In genomic region chr16:85819808-85820458, GRCm38 (mm10) we compare ENCODE assay signal across 9 mouse cellular contexts. TPM values are rescaled to one million over a fixed set of nuclear protein-coding genes. Genes with fewer than 3 reads are reported as not detected.
DNase-seq lines count a peak whose midpoint lies in the region; ATAC-seq lines count a peak whose summit lies in the region.
"Had no signal": no experiment of that assay in that cellular context is flagged by ENCODE, and none has a peak within 500 bp of the region (broad histone marks: within the 10 kb centered on the region; RNA-seq: fewer than 3 reads in every experiment).

No protein-coding gene starts in this region.

- H3K27ac ChIP-seq in forebrain, embryonic 11.5 days (ENCODE audit: low read depth, low read length), result no peak overlapping the region
- no peak overlapping the region for H3K27ac ChIP-seq in forebrain, embryonic 12.5 days
- H3K27ac ChIP-seq in lung, embryonic 15.5 days, result no peak overlapping the region
- H3K27ac ChIP-seq in neural tube, embryonic 12.5 days, result no peak overlapping the region

- no peaks in the 10 kb centered on the region for H3K9me3 ChIP-seq in forebrain, embryonic 11.5 days (ENCODE audit: control insufficient read depth, low read length)
- no peaks in the 10 kb centered on the region for H3K9me3 ChIP-seq in forebrain, embryonic 12.5 days
- no peaks in the 10 kb centered on the region for H3K9me3 ChIP-seq in lung, embryonic 15.5 days
- H3K9me3 ChIP-seq in neural tube, embryonic 12.5 days, result no peaks in the 10 kb centered on the region

- H3K9ac ChIP-seq in forebrain, embryonic 11.5 days (ENCODE audit: low read length), result no peak overlapping the region
- H3K9ac ChIP-seq in forebrain, embryonic 12.5 days, result no peak overlapping the region
- H3K9ac ChIP-seq in lung, embryonic 15.5 days, result no peak overlapping the region
- H3K9ac ChIP-seq in neural tube, embryonic 12.5 days, result no peak overlapping the region

- peak; percentile 32; the same call in 1 of the 2 replicates for ATAC-seq in forebrain, embryonic 11.5 days (replicated peaks; ENCODE audit: low FRiP score)
- ATAC-seq in forebrain, embryonic 12.5 days (ENCODE audit: low FRiP score), result no peak
- 0 out of 2 replicates have a peak, but pooled peaks have one; percentile 27 for ATAC-seq in lung, embryonic 15.5 days (ENCODE audit: borderline replicate concordance, extremely low read depth, low FRiP score, low TSS enrichment)
- ATAC-seq in granulocyte monocyte progenitor cell, adult 5-6 weeks (replicated peaks; ENCODE audit: poor library complexity, severe bottlenecking), result peak; percentile 48; the same call in 1 of the 2 replicates
- ATAC-seq in neural tube, embryonic 12.5 days (ENCODE audit: low FRiP score, low read depth), result peak; percentile 37; the same call in 1 of the 2 replicates
- ATAC-seq: inflammation-experienced regulatory T-cells, adult 6 months had no signal

- DNase-seq in forebrain, embryonic 11.5 days (ENCODE audit: low spot score), result no peak
- no peak for DNase-seq in lung, postnatal 25 days (ENCODE audit: low spot score)
- DNase-seq in thymus, postnatal 36 days, result no peak
- DNase-seq in adrenal gland, postnatal 4 days (ENCODE audit: low spot score in 2 of 2), result no peak

- H3K36me3 ChIP-seq in forebrain, embryonic 11.5 days (ENCODE audit: control insufficient read depth, insufficient read depth, low read length), result no peaks in the 10 kb centered on the region
- no peaks in the 10 kb centered on the region for H3K36me3 ChIP-seq in forebrain, embryonic 12.5 days (replicated peaks)
- H3K36me3 ChIP-seq in lung, embryonic 15.5 days, result no peaks in the 10 kb centered on the region
- no peaks in the 10 kb centered on the region for H3K36me3 ChIP-seq in neural tube, embryonic 12.5 days

- WGBS in forebrain, embryonic 11.5 days, result 63% methylated on average over 5 of the region's 5 CpGs
- WGBS in forebrain, embryonic 12.5 days, result 70% methylated on average over 5 of the region's 5 CpGs
- WGBS in lung, embryonic 15.5 days, result 48% methylated on average over 5 of the region's 5 CpGs
- WGBS in neural tube, embryonic 12.5 days, result 64% methylated on average over 5 of the region's 5 CpGs

- H3K4me2 ChIP-seq in forebrain, embryonic 11.5 days (ENCODE audit: low read depth, low read length, severe bottlenecking), result no peak overlapping the region
- H3K4me2 ChIP-seq in forebrain, embryonic 12.5 days, result no peak overlapping the region
- H3K4me2 ChIP-seq in lung, embryonic 15.5 days, result no peak overlapping the region
- no peak overlapping the region for H3K4me2 ChIP-seq in neural tube, embryonic 12.5 days (replicated peaks)

- H3K27me3 ChIP-seq in forebrain, embryonic 11.5 days (ENCODE audit: control insufficient read depth, insufficient read depth, low read length), result no peaks in the 10 kb centered on the region
- no peaks in the 10 kb centered on the region for H3K27me3 ChIP-seq in forebrain, embryonic 12.5 days
- H3K27me3 ChIP-seq in lung, embryonic 15.5 days, result no peaks in the 10 kb centered on the region
- no peaks in the 10 kb centered on the region for H3K27me3 ChIP-seq in neural tube, embryonic 12.5 days (replicated peaks)

- no peaks in the 10 kb centered on the region for H3K4me1 ChIP-seq in forebrain, embryonic 11.5 days (replicated peaks; ENCODE audit: control insufficient read depth, insufficient read depth, low read length)
- no peaks in the 10 kb centered on the region for H3K4me1 ChIP-seq in forebrain, embryonic 12.5 days
- no peaks in the 10 kb centered on the region for H3K4me1 ChIP-seq in lung, embryonic 15.5 days
- no peaks in the 10 kb centered on the region for H3K4me1 ChIP-seq in neural tube, embryonic 12.5 days

- H3K4me3 ChIP-seq in forebrain, embryonic 11.5 days (ENCODE audit: low read depth, low read length), result no peak overlapping the region
- no peak overlapping the region for H3K4me3 ChIP-seq in forebrain, embryonic 12.5 days (replicated peaks)
- H3K4me3 ChIP-seq in lung, embryonic 15.5 days, result no peak overlapping the region
- H3K4me3 ChIP-seq in neural tube, embryonic 12.5 days, result no peak overlapping the region

RNA-seq across cellular contexts. Expression of gene Adamts1, which starts 17.0 kb away (rescaled TPM):
- 11.9 and 13.2 TPM in 2 replicates for polyA plus RNA-seq in forebrain, embryonic 11.5 days (2014; fragmentation: Nextera tagmentation; extraction: Ambion mirVana)
- 10.3 and 14.3 TPM in 2 replicates for polyA plus RNA-seq in forebrain, embryonic 12.5 days (2016; fragmentation: Nextera tagmentation; extraction: Ambion mirVana)
- 55.5 and 59.7 TPM in 2 replicates for polyA plus RNA-seq in lung, embryonic 15.5 days (2015; fragmentation: Nextera tagmentation; extraction: Ambion mirVana)
- not detected in 2 replicates for total RNA-seq in granulocyte monocyte progenitor cell, adult 5-6 weeks (2014; fragmentation: Nextera tagmentation)
- 0.26 and 0.52 TPM in 2 replicates for total RNA-seq in granulocyte monocyte progenitor cell, adult 5-6 weeks (2017)
- polyA plus RNA-seq in neural tube, embryonic 12.5 days (2016; fragmentation: Nextera tagmentation; extraction: Ambion mirVana), result 14.8 and 16.0 TPM in 2 replicates
- total RNA-seq in adrenal gland, postnatal 4 days (2021), result 10 to 100 TPM; 20.6 to 40.2 TPM
- polyA plus RNA-seq: inflammation-experienced regulatory T-cells, adult 6 months had no signal
